Mouse (Mus musculus): Measurements from ENCODE around the gene Sema3d. TPM values are rescaled to one million over a fixed set of nuclear protein-coding genes. Genes with fewer than 3 reads are reported as not detected.

The Sema3d gene
- total RNA-seq, 4 experiments from 2014 or later: 0.27 to 1.1 (median 0.48) TPM

DNA sequence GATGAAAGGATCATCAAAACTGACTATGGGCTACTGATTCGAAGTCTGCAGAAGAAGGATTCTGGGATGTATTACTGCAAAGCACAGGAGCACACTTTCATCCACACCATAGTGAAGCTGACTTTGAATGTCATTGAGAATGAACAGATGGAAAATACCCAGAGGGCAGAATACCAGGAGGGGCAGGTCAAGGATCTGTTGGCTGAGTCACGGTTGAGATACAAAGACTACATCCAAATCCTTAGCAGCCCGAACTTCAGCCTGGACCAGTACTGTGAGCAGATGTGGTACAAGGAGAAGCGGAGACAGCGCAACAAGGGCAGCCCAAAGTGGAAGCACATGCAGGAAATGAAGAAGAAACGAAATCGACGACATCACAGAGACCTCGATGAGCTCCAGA, 201.7 kb downstream of the Sema3d start:
- no peak for DNase-seq (ENCODE audit: low spot score in 2 of 2)

DNA sequence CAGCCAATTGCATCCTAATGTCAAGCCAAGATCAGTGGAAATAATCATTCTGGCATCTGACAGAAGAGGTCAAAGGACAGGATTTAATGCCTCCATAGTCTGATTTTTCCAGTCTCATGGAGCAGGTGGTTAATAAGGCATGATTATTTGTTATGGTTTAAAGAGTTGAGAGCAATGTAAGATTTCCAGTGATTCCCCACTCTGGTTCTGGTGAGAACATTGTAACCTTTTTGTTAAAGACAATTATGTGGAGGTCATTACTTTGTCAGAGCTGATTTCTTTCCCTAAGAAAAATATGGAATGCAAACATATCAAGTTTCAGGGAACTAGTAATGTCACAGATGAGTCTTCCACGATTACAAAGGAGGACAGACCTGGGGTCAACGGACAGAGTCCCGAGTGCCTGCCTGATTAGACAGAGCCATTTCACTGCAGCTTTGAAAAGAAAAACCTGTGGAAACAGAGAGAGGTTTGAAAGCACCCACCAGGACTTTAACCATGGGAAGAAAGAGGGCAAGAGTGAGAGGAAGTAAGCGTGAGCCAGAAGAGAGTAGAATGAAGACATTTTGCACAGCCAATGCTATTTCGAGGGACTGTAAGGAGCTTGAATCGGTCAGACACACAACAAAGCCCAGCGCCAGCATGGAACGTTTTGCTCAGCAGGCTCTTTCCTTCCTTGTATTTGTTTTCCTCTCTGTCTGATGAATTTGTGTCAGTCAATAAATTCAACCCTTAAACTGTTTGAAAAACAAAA, 251.2 kb downstream of the Sema3d start:
- no peak for DNase-seq (ENCODE audit: low spot score in 2 of 2)

DNA sequence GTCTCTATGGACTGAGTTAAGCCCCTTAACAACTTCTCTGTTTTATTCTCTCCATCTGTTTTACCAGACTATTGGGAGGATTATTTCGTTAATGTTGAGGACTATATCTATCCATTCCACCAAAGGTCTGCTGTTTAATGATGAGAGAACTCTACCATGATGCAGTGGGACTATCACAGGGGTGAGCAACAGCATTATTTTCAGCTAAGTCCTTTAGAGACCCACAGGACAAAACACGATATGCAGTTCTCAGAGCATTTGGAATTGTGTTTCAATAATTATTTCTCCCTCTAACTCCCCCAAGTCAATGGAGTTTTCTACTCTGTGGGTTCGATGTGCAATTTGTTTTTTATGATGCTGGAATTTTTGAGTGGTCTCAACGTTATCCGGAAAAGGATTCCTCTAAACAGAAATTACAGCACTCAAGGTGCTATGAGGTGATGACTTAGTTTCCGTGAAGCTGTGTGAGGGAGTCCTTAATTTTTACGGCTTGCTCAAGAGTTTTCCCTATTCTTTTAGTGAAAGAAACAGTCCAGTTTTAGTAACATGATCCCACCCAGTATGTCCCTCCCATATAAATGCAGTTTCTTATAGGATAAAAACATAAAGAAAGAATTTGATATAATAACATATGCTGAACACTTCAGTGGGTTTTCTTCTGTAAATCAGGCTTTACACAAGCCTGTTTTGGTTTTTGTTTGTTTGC, 254.7 kb downstream of the Sema3d start:
- DNase-seq (ENCODE audit: low spot score in 2 of 2): no peak

Measured in gastrocnemius, adult 8-10 months (tissue).